Mouse (Mus musculus) liver, adult 2 months (tissue): ENCODE results near the gene Jup.

Experiments
- CTCF ChIP-seq: fragments of 200-500 bp; IDR thresholded peaks from 2 replicates; pipeline ENCODE4 v1.5.1; 2011; ENCODE audit warnings: low read depth, low read length, control low read depth
- POLR2A ChIP-seq: fragments of 200-500 bp; IDR thresholded peaks from 2 replicates; pipeline ENCODE4 v1.6.1; 2011; ENCODE audit warnings: low read length, control low read depth; ENCODE audit not compliant: insufficient read depth; ENCODE audit errors: extremely low read depth

GRCm38 (mm10) chr11:100386586-100386985, 11.0 kb downstream of the Jup start:
- no peak for TF ChIP-seq CTCF
- TF ChIP-seq POLR2A, result no peak
